Mouse (Mus musculus) megakaryocyte progenitor cell, adult 5-6 weeks (primary cell): ENCODE data around the gene Gadd45b. TPM values are rescaled to one million over a fixed set of nuclear protein-coding genes. Genes with fewer than 3 reads are reported as not detected.

ENCODE experiments used
- ATAC-seq: replicated peaks from 2 replicates; pipeline ENCODE4 v1.8.0; 2016; ENCODE audit warnings: mild to moderate bottlenecking, moderate TSS enrichment, inconsistent platforms; ENCODE audit not compliant: poor library complexity
- total RNA-seq, 2 experiments: library from RNA; stranded (forward) in 1 of 2; stranded (reverse) in 1 of 2; fragments of 157-497, 149-512 nt in 1 of 2; fragments of 200-1000 nt in 1 of 2; gene quantifications; 2 replicates each; pipeline versions ENCODE4 v1.2.3 to v1.2.4; 2015 to 2017

The Gadd45b gene
- total RNA-seq (2015) (18.7 and 20.7 TPM in 2 replicates), total RNA-seq (2017) (17.6 and 17.9 TPM in 2 replicates)

DNA sequence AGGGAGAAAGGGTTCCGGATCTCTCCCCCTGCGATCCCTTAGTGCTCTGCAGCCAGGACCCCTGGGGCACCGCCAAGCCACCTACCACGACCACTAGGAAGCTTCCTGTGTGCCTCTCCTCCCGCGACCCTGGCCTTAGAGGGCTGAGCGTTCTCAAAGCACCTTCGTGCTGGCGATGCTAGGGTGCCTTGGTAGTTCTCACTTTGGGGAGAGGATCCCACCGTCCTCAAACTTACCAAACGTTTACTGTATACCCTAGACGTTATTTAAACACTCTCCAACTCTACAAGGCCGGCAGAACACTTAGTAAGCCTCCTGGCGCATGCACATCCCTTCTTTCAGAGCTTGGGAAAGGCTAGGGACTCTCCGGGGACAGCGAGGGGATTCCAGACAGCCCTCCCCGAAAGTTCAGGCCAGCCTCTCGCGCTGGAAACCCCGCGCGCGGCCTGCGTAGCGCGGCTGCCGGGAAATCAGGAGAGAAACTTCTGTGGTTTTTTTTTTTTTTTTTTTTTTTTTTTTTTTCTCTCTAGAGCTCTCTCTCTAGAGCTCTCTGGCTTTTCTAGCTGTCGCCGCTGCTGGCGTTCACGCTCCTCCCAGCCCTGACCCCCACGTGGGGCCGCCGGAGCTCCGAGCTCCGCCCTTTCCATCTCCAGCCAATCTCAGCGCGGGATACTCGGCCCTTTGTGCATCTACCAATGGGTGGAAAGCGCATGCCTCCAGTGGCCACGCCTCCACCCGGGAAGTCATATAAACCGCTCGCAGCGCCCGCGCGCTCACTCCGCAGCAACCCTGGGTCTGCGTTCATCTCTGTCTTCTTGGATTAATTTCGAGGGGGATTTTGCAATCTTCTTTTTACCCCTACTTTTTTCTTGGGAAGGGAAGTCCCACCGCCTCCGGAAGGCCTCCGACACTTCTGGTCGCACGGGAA is at the start of gene Gadd45b:
Gene Gadd45b, plus strand, starts transcription at position 775 of the 928 bp plus-strand sequence.
- ATAC-seq, result peak; percentile 84

DNA sequence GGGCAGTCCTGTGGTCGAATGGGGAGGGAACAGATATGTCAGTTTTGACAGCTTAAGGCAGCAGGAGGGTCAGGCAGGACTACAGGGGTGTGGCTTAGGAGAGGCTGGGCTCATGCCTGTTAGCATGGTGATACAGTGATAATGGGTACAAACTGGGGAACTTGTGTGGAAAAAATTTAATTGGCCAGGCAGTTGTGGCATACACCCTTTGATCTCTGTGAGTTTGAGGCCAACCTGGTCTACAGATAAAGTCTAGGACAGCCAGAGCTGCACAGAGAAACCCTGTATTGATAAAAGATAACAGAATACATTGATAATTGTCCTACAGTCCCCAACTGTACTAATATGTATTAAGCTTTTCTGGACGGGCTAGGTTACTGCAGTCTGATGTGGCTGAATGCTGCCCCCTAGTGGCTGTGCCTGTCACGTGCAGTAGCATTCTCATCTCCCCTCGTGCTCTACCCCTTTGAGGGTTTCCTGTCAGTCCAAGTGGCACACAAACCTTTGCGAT is 49.7 kb upstream of the Gadd45b start:
- ATAC-seq, result peak; percentile 83

DNA sequence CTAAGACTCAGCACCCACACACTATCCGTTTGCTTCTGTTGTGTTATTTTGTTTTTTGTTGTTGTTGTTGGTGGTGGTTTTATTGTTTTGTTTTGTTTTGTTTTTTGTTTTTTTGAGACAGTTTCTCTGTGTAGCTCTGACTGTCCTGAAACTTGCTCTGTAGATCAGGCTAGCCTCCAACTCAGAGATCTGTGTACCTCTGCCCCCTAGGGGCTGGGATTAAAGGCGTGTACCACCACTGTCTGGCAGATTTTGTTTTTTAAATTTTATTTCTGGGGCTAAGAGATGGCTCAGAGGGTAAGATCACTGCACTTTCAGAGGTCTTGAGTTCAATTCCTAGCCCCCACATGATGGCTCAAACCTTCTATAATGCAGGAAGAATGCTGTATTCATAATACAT is 49.0 kb upstream of the Gadd45b start:
- ATAC-seq, result no peak

- ATAC-seq, result peak; percentile 64
Measured at GRCm38 (mm10) chr10:80881301-80881700, 48.6 kb upstream of the Gadd45b start.

GRCm38 (mm10) chr10:80887181-80887580 is 42.7 kb upstream of the Gadd45b start:
- ATAC-seq, result peak; percentile 83

- no peak for ATAC-seq
Measured at GRCm38 (mm10) chr10:80895100-80895499, 34.8 kb upstream of the Gadd45b start.

- no peak for ATAC-seq
Measured at GRCm38 (mm10) chr10:80895697-80896096, 34.2 kb upstream of the Gadd45b start.

GRCm38 (mm10) chr10:80896581-80897485 is 33.0 kb upstream of the Gadd45b start:
- no peak for ATAC-seq

GRCm38 (mm10) chr10:80897861-80898510 is 31.9 kb upstream of the Gadd45b start:
- no peak for ATAC-seq

- ATAC-seq, result no peak
Measured at GRCm38 (mm10) chr10:80899074-80899473, 30.8 kb upstream of the Gadd45b start.

DNA sequence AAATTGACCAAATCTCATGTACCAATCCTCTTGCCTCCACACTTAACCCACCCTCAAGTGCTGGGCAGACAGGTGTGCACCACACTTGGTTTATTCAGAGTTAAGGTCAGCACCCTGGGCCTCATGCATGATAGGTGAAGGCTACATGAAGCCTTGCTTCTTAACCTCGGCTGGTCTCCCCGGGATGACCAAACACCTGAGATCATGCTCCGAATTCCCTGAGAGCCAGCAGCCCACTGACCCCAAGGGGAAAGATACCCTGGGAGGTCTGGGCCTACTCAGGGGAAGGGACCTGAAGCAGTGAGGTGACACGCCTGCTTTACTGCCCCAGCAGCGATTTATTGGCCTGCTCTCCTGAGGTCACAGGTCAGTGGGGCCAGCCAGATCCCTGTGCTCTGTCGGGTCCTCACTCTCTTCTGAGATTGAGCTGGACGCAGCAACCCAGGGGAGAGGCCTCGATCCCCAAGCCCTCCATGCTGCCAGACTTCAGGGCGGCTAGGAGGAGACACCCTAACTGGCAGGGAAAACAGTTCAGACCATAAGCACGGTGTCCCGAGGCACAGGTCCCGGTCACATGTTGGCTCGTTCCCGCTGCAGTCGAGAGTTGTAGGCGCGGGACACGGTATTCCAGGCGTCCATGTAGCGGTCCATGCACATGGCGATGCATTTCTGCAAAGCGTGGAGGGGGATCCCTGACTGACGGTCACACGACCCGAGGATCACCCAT is 30.1 kb upstream of the Gadd45b start:
- ATAC-seq, result no peak

DNA sequence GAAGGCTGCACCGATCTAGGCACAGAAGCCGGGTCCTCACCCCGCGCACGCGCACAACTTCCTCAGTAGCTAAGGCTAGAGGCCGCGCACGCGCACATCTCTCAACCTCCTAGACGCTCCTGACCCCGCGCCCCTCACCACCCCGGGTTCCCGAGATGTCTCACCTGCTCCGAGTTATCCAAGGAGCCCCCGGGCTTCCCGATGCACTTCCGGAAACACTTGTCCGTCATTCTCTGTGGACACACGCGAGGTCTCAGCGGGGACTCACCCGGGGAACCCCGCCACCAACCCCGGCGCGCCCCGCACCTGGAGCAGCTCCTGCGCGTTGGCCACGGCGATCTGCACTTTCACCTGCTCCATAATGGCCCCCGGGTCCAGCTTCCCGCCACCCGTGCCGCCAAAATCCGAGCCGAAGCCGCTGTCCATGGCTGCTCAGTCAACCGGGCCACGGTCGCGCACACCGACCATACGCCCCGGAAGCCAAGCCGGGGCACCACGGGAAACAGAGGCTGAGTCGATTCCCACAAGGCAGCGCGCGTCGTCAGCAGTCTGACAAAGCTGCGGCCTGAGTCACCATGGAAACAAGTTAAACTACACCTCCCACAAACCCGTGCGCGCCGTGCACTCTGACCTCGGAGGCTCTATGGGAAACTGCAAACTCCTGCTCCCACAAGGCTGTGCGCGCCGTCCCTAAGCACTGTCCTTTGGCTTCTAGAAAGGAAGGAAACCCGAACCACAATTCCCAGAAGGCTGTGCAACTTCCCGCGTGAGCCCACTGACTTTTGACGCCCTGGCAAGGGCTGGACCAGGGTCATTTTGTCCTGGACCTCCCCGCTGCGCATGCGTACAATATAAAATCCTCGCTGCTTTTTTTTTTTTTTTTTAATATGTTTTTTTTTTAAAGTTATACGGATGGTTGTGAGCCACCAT is 29.3 kb upstream of the Gadd45b start, which contains the start of gene Timm13:
Gene Timm13, minus strand, starts transcription at position 652 of the 930 bp plus-strand sequence.
- peak; percentile 93 for ATAC-seq

DNA sequence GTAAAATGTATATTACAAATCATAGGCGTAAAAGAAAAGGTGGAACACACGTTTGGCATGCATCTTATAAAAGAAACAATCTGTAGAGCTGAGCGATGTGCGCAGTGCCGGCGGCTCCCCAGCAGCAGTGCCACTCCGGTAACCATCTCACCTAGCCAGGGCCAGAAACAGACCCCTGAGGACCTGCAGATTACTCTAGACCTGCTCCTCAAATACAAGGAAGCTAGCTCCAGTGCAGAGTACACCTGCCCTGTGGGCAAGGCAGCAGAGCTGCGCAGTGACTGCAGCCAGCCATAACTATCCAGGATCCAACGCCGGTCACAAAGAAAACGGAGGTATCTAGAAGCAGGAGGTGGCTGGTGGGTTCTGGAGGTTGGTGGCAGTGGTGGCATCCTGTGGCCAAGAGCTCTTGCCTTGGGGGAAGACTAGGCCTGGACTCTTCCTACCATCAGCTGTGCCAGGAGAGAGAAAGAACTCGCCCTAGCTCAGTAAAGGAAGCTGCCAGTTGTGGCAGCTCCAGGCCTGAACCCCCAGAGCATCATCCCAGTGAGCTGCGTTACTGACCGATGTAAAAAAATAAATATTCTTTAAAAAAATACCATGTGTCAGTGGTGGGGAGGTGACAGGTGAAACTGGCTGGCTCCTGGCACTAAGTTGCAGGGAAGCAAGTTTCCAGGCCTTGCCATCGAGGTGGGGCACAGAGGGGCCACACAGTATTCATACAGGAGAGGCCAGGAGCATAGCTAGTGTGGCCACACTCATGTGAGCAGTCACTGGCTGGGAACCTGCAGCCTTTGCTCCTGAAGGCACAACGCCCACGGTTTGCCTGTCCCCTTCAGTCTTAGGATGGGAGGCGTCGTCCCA is 28.2 kb upstream of the Gadd45b start:
- ATAC-seq, result no peak

- ATAC-seq, result no peak
Measured at GRCm38 (mm10) chr10:80902273-80902940, 27.5 kb upstream of the Gadd45b start.

- ATAC-seq, result no peak
Measured at GRCm38 (mm10) chr10:80903282-80903681, 26.6 kb upstream of the Gadd45b start.

DNA sequence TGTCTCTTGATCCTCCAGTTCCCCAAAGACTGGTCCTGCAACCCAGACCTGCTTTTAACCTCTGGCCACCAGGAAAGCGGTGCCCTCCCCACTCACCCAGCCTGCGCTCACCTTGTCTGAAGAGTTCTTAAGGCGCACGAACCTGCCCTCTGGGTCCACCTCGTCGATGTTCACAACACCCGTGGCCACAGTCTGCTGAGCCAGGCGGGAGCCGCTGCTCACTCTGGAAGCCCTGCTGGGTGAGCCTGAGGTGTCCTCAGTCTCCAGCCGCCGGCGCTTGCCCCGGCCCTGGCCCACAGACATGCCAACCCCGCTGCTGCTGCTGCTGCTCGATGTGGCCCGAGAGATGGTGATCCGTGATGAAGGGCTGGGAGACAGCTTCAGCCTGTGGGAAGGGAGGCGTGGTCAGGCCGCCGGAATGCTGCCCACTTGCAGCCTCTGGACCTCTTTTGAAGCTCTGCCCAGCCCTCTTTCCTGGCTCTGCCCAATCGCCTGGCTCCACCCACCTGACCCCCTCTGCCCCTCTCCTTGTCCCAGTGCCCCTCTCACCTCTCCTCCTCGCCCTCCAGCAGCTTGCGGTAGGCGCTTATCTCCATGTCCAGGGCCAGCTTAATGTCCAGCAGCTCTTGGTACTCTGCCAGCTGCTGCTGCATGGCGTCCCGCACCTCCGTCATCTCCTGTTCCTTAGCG is 25.7 kb upstream of the Gadd45b start:
- no peak for ATAC-seq

GRCm38 (mm10) chr10:80904709-80905108 is 25.2 kb upstream of the Gadd45b start:
- ATAC-seq, result no peak
